Comparison of ENCODE assay signal across 19 mouse cellular contexts in the genomic region with DNA sequence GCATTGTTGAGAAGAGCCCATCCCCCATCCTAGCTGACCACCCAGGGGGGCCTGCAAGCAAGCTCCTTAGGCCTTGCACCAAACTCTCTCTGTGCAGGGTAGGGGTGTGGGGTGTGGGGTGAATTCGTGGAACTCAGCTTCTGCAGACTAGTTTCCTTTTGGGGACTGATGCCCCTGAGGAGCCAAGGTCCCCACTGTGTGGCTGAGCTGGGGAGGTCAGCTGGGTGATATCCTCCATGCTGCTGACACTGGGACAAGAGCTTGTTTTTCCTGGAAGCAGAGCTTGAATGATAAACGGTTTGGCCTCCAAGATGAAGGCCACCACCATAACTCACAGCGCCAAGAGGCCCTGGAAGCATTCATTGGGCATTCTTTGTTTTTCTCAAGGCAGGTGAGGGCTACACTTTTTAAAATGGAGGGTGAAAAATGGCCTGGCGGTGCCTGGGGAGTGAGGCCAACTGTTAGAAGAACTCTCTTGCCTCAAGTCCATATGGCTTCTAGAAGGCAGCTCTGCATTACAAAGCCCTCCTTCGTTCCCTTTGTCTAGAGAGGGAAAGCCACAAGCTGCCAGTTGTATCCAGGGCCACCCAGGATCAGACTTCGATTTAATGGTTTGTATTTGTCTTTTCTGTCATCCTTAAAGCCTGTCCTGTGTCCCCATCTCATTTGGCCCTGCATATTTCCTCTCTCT.
DNase-seq lines count a peak whose midpoint lies in the region; ATAC-seq and TF ChIP-seq lines count a peak whose summit lies in the region.
"Had no signal": no experiment of that assay in that cellular context is flagged by ENCODE, and none has a peak within 500 bp of the region (broad histone marks: within the 10 kb centered on the region; RNA-seq: fewer than 3 reads in every experiment).

No protein-coding gene starts in this region.

- intact Hi-C loops in gastrocnemius, adult 2 months (cut with DNase I) = loop anchor here (10.0 kb wide), 1 partner anchor 224 kb away; no protein-coding TSS in a partner anchor

- no peak overlapping the region for H3K4me2 ChIP-seq in neural tube, embryonic 11.5 days (ENCODE audit: low read depth)
- no peak overlapping the region for H3K4me2 ChIP-seq in neural tube, embryonic 15.5 days
- H3K4me2 ChIP-seq in liver, embryonic 11.5 days = no peak overlapping the region
- H3K4me2 ChIP-seq: embryonic facial prominence, embryonic 15.5 days; heart, embryonic 11.5 days; lung, embryonic 14.5 days; midbrain, embryonic 15.5 days had no signal

- H3K9me3 ChIP-seq in neural tube, embryonic 11.5 days (ENCODE audit: control insufficient read depth, low read length) = no peaks in the 10 kb centered on the region
- H3K9me3 ChIP-seq in neural tube, embryonic 15.5 days (replicated peaks) = no peaks in the 10 kb centered on the region
- H3K9me3 ChIP-seq in liver, embryonic 11.5 days (ENCODE audit: control insufficient read depth, low read length) = no peaks in the 10 kb centered on the region
- H3K9me3 ChIP-seq: embryonic facial prominence, embryonic 15.5 days; G1E; midbrain, embryonic 15.5 days had no signal

- no peak overlapping the region for H3K9ac ChIP-seq in neural tube, embryonic 11.5 days (ENCODE audit: low read length)
- no peak overlapping the region for H3K9ac ChIP-seq in neural tube, embryonic 15.5 days (replicated peaks)
- H3K9ac ChIP-seq in liver, embryonic 11.5 days (ENCODE audit: low read depth, low read length) = no peak overlapping the region
- H3K9ac ChIP-seq: embryonic facial prominence, embryonic 15.5 days; lung, embryonic 14.5 days; midbrain, embryonic 15.5 days had no signal

- peaks cover 16% of the 10 kb centered on the region for H3K4me1 ChIP-seq in neural tube, embryonic 11.5 days (ENCODE audit: control insufficient read depth, insufficient read depth, low read length)
- H3K4me1 ChIP-seq in neural tube, embryonic 15.5 days = peaks cover 22% of the 10 kb centered on the region
- H3K4me1 ChIP-seq in liver, embryonic 11.5 days (replicated peaks; ENCODE audit: control insufficient read depth, insufficient read depth, low read length) = no peaks in the 10 kb centered on the region

- no peaks in the 10 kb centered on the region for H3K36me3 ChIP-seq in neural tube, embryonic 11.5 days (ENCODE audit: control insufficient read depth, insufficient read depth, low read length)
- H3K36me3 ChIP-seq in neural tube, embryonic 15.5 days = no peaks in the 10 kb centered on the region
- no peaks in the 10 kb centered on the region for H3K36me3 ChIP-seq in liver, embryonic 11.5 days (ENCODE audit: control insufficient read depth, insufficient read depth, low read length)
- H3K36me3 ChIP-seq: embryonic facial prominence, embryonic 15.5 days; G1E; midbrain, embryonic 15.5 days had no signal

- no peaks in the 10 kb centered on the region for H3K27me3 ChIP-seq in neural tube, embryonic 11.5 days (ENCODE audit: control insufficient read depth, insufficient read depth, low read length)
- H3K27me3 ChIP-seq in neural tube, embryonic 15.5 days (replicated peaks) = peaks cover 26% of the 10 kb centered on the region
- H3K27me3 ChIP-seq in liver, embryonic 11.5 days (replicated peaks; ENCODE audit: control insufficient read depth, insufficient read depth, low read length) = no peaks in the 10 kb centered on the region; the same call in 1 of the 2 replicates
- H3K27me3 ChIP-seq: embryonic facial prominence, embryonic 15.5 days had no signal

- peak; percentile 52 for DNase-seq in neural tube, embryonic 11.5 days (ENCODE audit: low spot score)
- peak; percentile 68 to 92 for DNase-seq in adrenal gland, adult (ENCODE audit: inconsistent age in 2 of 2, low spot score in 1 of 2)
- peak; percentile 5 for DNase-seq in kidney, adult 11 months
- peak; percentile 54 for DNase-seq in kidney, postnatal 10 days
- DNase-seq in yolk sac, embryonic 10.5 days (ENCODE audit: low spot score) = no peak
- DNase-seq in liver, embryonic 11.5 days (ENCODE audit: low spot score) = no peak
- DNase-seq in gastrocnemius, adult 2 months = no peak
- DNase-seq: cerebellum, adult 9-11 months; heart, postnatal 4 days; left cerebral cortex, postnatal 4 days; lung, embryonic 14.5 days; lung, postnatal 4 days; right cerebral cortex, postnatal 25 days; thymus, postnatal 14 days had no signal

- no peak overlapping the region for H3K4me3 ChIP-seq in neural tube, embryonic 11.5 days (ENCODE audit: low read depth, low read length)
- no peak overlapping the region for H3K4me3 ChIP-seq in neural tube, embryonic 15.5 days (replicated peaks)
- H3K4me3 ChIP-seq in liver, embryonic 11.5 days (ENCODE audit: low read depth, low read length) = no peak overlapping the region
- no peak overlapping the region for H3K4me3 ChIP-seq in gastrocnemius, adult 2 months
- H3K4me3 ChIP-seq: embryonic facial prominence, embryonic 15.5 days; midbrain, embryonic 15.5 days had no signal

- no peak for TF ChIP-seq CTCF in gastrocnemius, adult 2 months (IDR thresholded peaks at IDR 0.05)

- ATAC-seq in neural tube, embryonic 11.5 days (ENCODE audit: insufficient read depth, low FRiP score, low TSS enrichment) = no peak
- no peak for ATAC-seq in neural tube, embryonic 15.5 days (ENCODE audit: low FRiP score)
- no peak for ATAC-seq in liver, embryonic 11.5 days (replicated peaks; ENCODE audit: low FRiP score)
- ATAC-seq: midbrain, embryonic 15.5 days had no signal

- 0 out of 2 replicates have a peak overlapping the region, but pooled peaks have one; percentile 35 for H3K27ac ChIP-seq in neural tube, embryonic 11.5 days (ENCODE audit: low read depth, low read length)
- no peak overlapping the region for H3K27ac ChIP-seq in neural tube, embryonic 15.5 days (replicated peaks)
- H3K27ac ChIP-seq in liver, embryonic 11.5 days (ENCODE audit: low read depth, low read length) = no peak overlapping the region
- no peak overlapping the region for H3K27ac ChIP-seq in gastrocnemius, adult 2 months
- H3K27ac ChIP-seq: embryonic facial prominence, embryonic 15.5 days; midbrain, embryonic 15.5 days had no signal

- 20% methylated on average over 6 of the region's 6 CpGs for WGBS in neural tube, embryonic 11.5 days
- WGBS in neural tube, embryonic 15.5 days = 30% methylated on average over 6 of the region's 6 CpGs
- 45% methylated on average over 6 of the region's 6 CpGs for WGBS in liver, embryonic 11.5 days

Comparison
In these comparisons a context has a peak if more than half of its experiments do, and no peak if none do; other contexts are left out.
1. DNase-seq: peak in neural tube, embryonic 11.5 days (single experiment), adrenal gland, adult (2 of 2), kidney, adult 11 months (single experiment) and kidney, postnatal 10 days (single experiment); none in yolk sac, embryonic 10.5 days (single experiment), liver, embryonic 11.5 days (single experiment) and gastrocnemius, adult 2 months (single experiment).